Mouse (Mus musculus): Measurements from ENCODE around the gene Runx1.

DNA sequence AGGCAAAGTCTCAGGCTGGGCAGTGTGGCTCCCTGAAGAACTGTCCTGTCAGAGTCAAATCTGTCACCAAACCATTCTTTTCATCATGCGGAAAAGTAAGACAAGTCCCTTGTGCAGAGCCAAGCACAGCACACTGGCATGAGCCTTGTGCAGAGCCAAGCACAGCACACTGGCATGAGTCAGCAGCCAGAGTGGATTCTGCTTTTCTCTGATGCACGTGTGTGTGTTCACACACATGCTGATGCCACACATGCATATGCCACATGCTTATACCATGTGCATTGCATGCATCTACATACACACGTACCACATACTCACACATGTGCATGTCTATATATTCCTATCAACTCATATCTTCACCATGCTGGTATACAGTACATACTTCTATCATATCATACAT is 174.7 kb downstream of the Runx1 start:
- TF ChIP-seq CTCF (IDR thresholded peaks at IDR 0.05; ENCODE audit: control insufficient read depth, insufficient read depth, low read length) (no peak), POLR2A (IDR thresholded peaks at IDR 0.05; ENCODE audit: borderline replicate concordance, control insufficient read depth, low read depth, low read length) (no peak)
